Mouse (Mus musculus) large intestine, adult 2 months (tissue): ENCODE data around the gene Emcn. TPM values are rescaled to one million over a fixed set of nuclear protein-coding genes. Genes with fewer than 3 reads are reported as not detected.

Experiments used
- DNase-seq: peaks from one replicate; pipeline ENCODE4 v3.0.0-alpha.2; 2012; ENCODE audit warnings: low read depth, low spot score
- WGBS: fragments of 180-500 bp; shearing (Covaris S2); methylation state at CpG from one replicate; pipeline ENCODE4 v1.1.7; 2018; 5-methylcytosine and 5-hydroxymethylcytosine counted together
- polyA plus RNA-seq: library from polyadenylated mRNA; depleted of rRNA; stranded (reverse); fragments of >200 nt; gene quantifications from 2 replicates; pipeline ENCODE4 v1.2.3, GENCODE M21; 2012

Gene Emcn
- polyA plus RNA-seq, 1 experiment = 8.1 TPM

GRCm38 (mm10) chr3:137372854-137373253, 32.0 kb downstream of the Emcn start:
- WGBS = 81% methylated on average over 4 of the region's 4 CpGs
- no peak for DNase-seq

GRCm38 (mm10) chr3:137382311-137382710, 41.4 kb downstream of the Emcn start:
- WGBS = 79% methylated on average over 2 of the region's 2 CpGs
- DNase-seq = no peak

GRCm38 (mm10) chr3:137395588-137395987, 54.7 kb downstream of the Emcn start:
- DNase-seq = no peak
- WGBS = 76% methylated on average over 11 of the region's 11 CpGs

- WGBS = 75% methylated on average over 5 of the region's 5 CpGs
- no peak for DNase-seq
Observed at GRCm38 (mm10) chr3:137415451-137416086, 74.7 kb downstream of the Emcn start.

GRCm38 (mm10) chr3:137418636-137419035, 77.8 kb downstream of the Emcn start:
- WGBS = 46% methylated on average over 4 of the region's 4 CpGs

GRCm38 (mm10) chr3:137429516-137429915, 88.6 kb downstream of the Emcn start:
- DNase-seq = no peak
- WGBS = 93% methylated on average over 6 of the region's 6 CpGs

More at GRCm38 (mm10) chr3:137418636-137419035, 77.8 kb downstream of the Emcn start:
- DNase-seq = no peak

- WGBS = 56% methylated on average over 4 of the region's 4 CpGs
Observed at GRCm38 (mm10) chr3:137464902-137465629, 124.2 kb downstream of the Emcn start.

GRCm38 (mm10) chr3:137465953-137466352, 125.1 kb downstream of the Emcn start:
- 62% methylated on average over 4 of the region's 4 CpGs for WGBS
- no peak for DNase-seq

More at GRCm38 (mm10) chr3:137464902-137465629, 124.2 kb downstream of the Emcn start:
- DNase-seq = no peak

GRCm38 (mm10) chr3:137466766-137467165, 125.9 kb downstream of the Emcn start:
- WGBS = 86% methylated on average over 4 of the region's 4 CpGs
- no peak for DNase-seq

GRCm38 (mm10) chr3:137467386-137467785, 126.5 kb downstream of the Emcn start:
- no peak for DNase-seq
- 88% methylated on average over 1 of the region's 1 CpGs for WGBS

GRCm38 (mm10) chr3:137472145-137472544, 131.3 kb downstream of the Emcn start:
- 84% methylated on average over 1 of the region's 1 CpGs for WGBS
- no peak for DNase-seq

GRCm38 (mm10) chr3:137479761-137480339, 139.0 kb downstream of the Emcn start:
- WGBS = 55% methylated on average over 7 of the region's 7 CpGs
- no peak for DNase-seq

- no peak for DNase-seq
Observed at GRCm38 (mm10) chr3:137481157-137481556, 140.3 kb downstream of the Emcn start.
